Mouse (Mus musculus) lung, postnatal 0 days (tissue): ENCODE data around the gene Six3.

ENCODE experiments used
- CTCF ChIP-seq: IDR thresholded peaks from 2 replicates; pipeline ENCODE4 v1.5.1; 2016; ENCODE audit warnings: antibody characterized with exemption, mild to moderate bottlenecking
- EP300 ChIP-seq: IDR thresholded peaks from 2 replicates; pipeline ENCODE4 v1.6.1; 2016; ENCODE audit warnings: antibody characterized with exemption, mild to moderate bottlenecking, control low read depth

- no peak for TF ChIP-seq EP300
- TF ChIP-seq CTCF, result no peak
These were observed 6.7 kb downstream of the Six3 start for GRCm38 (mm10) chr17:85620086-85620481.
